Mouse (Mus musculus) liver, embryonic 16.5 days (tissue): ENCODE results near the gene Rbm44. TPM values are rescaled to one million over a fixed set of nuclear protein-coding genes. Genes with fewer than 3 reads are reported as not detected.

Experiments
- ATAC-seq: fragments of 200-750 bp; cut with Nextera tagmentation; 2 replicates; pipeline ENCODE4 v1.8.0; 2017; ENCODE audit warnings: low read depth, mild to moderate bottlenecking, moderate number of reproducible peaks, moderate library complexity
- H3K27ac ChIP-seq: fragments of 300-500 bp; sonication (generic); 2 replicates; pipeline ENCODE4 v1.5.1; 2014; ENCODE audit warnings: mild to moderate bottlenecking, low read length
- H3K27me3 ChIP-seq: fragments of 300-500 bp; sonication (generic); 2 replicates; pipeline ENCODE4 v1.6.1; 2014; ENCODE audit warnings: low read depth, low read length, mixed read lengths; ENCODE audit not compliant: control insufficient read depth, insufficient read depth
- H3K36me3 ChIP-seq: fragments of 300-500 bp; sonication (generic); 2 replicates; pipeline ENCODE4 v1.6.1; 2014; ENCODE audit warnings: mild to moderate bottlenecking; ENCODE audit not compliant: control insufficient read depth, insufficient read depth
- H3K4me1 ChIP-seq: fragments of 300-500 bp; sonication (generic); 2 replicates; pipeline ENCODE4 v1.6.1; 2014; ENCODE audit warnings: low read depth, low read length, mixed read lengths; ENCODE audit not compliant: control insufficient read depth
- H3K4me2 ChIP-seq: fragments of 300-500 bp; sonication (generic); 2 replicates; pipeline ENCODE4 v1.6.1; 2014; ENCODE audit warnings: low read depth, low read length, mixed read lengths
- H3K4me3 ChIP-seq: fragments of 300-500 bp; sonication (generic); 2 replicates; pipeline ENCODE4 v1.5.1; 2014; ENCODE audit warnings: low read depth, mild to moderate bottlenecking, low read length
- H3K9ac ChIP-seq: fragments of 300-500 bp; sonication (generic); 2 replicates; pipeline ENCODE4 v1.6.1; 2014; ENCODE audit warnings: low read depth, low read length
- H3K9me3 ChIP-seq: fragments of 300-500 bp; sonication (generic); replicated peaks from 2 replicates; pipeline ENCODE4 v1.6.1; 2016; ENCODE audit warnings: low read length; ENCODE audit not compliant: control insufficient read depth
- WGBS: fragments of 180-500 bp; shearing (Covaris S2); extraction: QIAGEN DNeasy Blood & Tissue Kit; methylation state at CpG from one replicate; pipeline ENCODE4 v1.1.7; 2014; ENCODE audit not compliant: insufficient replicate concordance; 5-methylcytosine and 5-hydroxymethylcytosine counted together
- polyA plus RNA-seq: library from polyadenylated mRNA; unstranded; fragments of >200 nt; fragmentation: Nextera tagmentation; extraction: Ambion mirVana; gene quantifications from 2 replicates; pipeline ENCODE4 v1.2.1, GENCODE M21; 2015

Rbm44 gene
- polyA plus RNA-seq, 1 experiment from 2014 or later: 0.63 TPM

- no peaks in the 10 kb centered on the region for H3K9me3 ChIP-seq
- 36% methylated on average over 4 of the region's 4 CpGs for WGBS
These were observed 24.3 kb downstream of the Rbm44 start for GRCm38 (mm10) chr1:91169157-91169556.

GRCm38 (mm10) chr1:91174796-91175195 is 29.9 kb downstream of the Rbm44 start:
- no peak overlapping the region for H3K27ac ChIP-seq
- no peaks in the 10 kb centered on the region for H3K9me3 ChIP-seq
- H3K36me3 ChIP-seq: no peaks in the 10 kb centered on the region
- H3K4me1 ChIP-seq: peaks cover 6% of the 10 kb centered on the region
- H3K9ac ChIP-seq: no peak overlapping the region
- ATAC-seq: no peak
- peaks cover 10% of the 10 kb centered on the region for H3K27me3 ChIP-seq
- H3K4me3 ChIP-seq: no peak overlapping the region
- WGBS: 43% methylated on average over 5 of the region's 5 CpGs
- H3K4me2 ChIP-seq: no peak overlapping the region

More at GRCm38 (mm10) chr1:91169157-91169556, 24.3 kb downstream of the Rbm44 start:
- Histone ChIP-seq H3K36me3 (no peaks in the 10 kb centered on the region), H3K4me1 (no peaks in the 10 kb centered on the region), H3K4me2 (no peak overlapping the region), H3K4me3 (no peak overlapping the region), H3K27ac (no peak overlapping the region), H3K9ac (no peak overlapping the region), H3K27me3 (no peaks in the 10 kb centered on the region)
- no peak for ATAC-seq

GRCm38 (mm10) chr1:91176026-91176425 is 31.1 kb downstream of the Rbm44 start:
- Histone ChIP-seq H3K36me3 (no peaks in the 10 kb centered on the region), H3K27me3 (peaks cover 21% of the 10 kb centered on the region), H3K4me1 (peaks cover 8% of the 10 kb centered on the region), H3K9ac (no peak overlapping the region), H3K4me2 (no peak overlapping the region), H3K4me3 (no peak overlapping the region), H3K27ac (no peak overlapping the region), H3K9me3 (no peaks in the 10 kb centered on the region)
- no peak for ATAC-seq
- 21% methylated on average over 3 of the region's 3 CpGs for WGBS

- H3K27ac ChIP-seq: no peak overlapping the region
- 59% methylated on average over 4 of the region's 4 CpGs for WGBS
- H3K9ac ChIP-seq: no peak overlapping the region
- H3K9me3 ChIP-seq: no peaks in the 10 kb centered on the region
- peaks cover 21% of the 10 kb centered on the region for H3K27me3 ChIP-seq
- H3K4me3 ChIP-seq: no peak overlapping the region
- no peak overlapping the region for H3K4me2 ChIP-seq
- H3K36me3 ChIP-seq: no peaks in the 10 kb centered on the region
- no peak for ATAC-seq
- H3K4me1 ChIP-seq: peaks cover 8% of the 10 kb centered on the region
These were observed 32.0 kb downstream of the Rbm44 start for GRCm38 (mm10) chr1:91176871-91177270.

- H3K4me2 ChIP-seq: peak overlapping the region; percentile 61
- H3K27ac ChIP-seq: no peak overlapping the region
- H3K9ac ChIP-seq: no peak overlapping the region
- WGBS: 15% methylated on average over 5 of the region's 5 CpGs
- no peaks in the 10 kb centered on the region for H3K36me3 ChIP-seq
- peaks cover 8% of the 10 kb centered on the region for H3K4me1 ChIP-seq
- 0 out of 2 replicates have a peak, but pooled peaks have one; percentile 11 for ATAC-seq
- peaks cover 21% of the 10 kb centered on the region for H3K27me3 ChIP-seq
- H3K4me3 ChIP-seq: no peak overlapping the region
- H3K9me3 ChIP-seq: no peaks in the 10 kb centered on the region
These were observed 34.2 kb downstream of the Rbm44 start for GRCm38 (mm10) chr1:91179086-91179485.

- Histone ChIP-seq H3K27ac (no peak within 1 kb of the TSS), H3K9ac (peak within 1 kb of the TSS; percentile 42), H3K36me3 (no peaks in the 10 kb centered on the region), H3K4me1 (peaks cover 8% of the 10 kb centered on the region), H3K27me3 (peaks cover 21% of the 10 kb centered on the region), H3K9me3 (no peaks in the 10 kb centered on the region), H3K4me2 (peak within 1 kb of the TSS; percentile 61), H3K4me3 (peak within 1 kb of the TSS; percentile 55)
- ATAC-seq: peak; percentile 39
- 1% methylated on average over 37 of the region's 37 CpGs for WGBS
These were observed 34.8 kb downstream of the Rbm44 start, which contains the start of gene Ramp1 for GRCm38 (mm10) chr1:91179533-91180173. Gene Ramp1, plus strand, starts transcription at chr1:91179822.

GRCm38 (mm10) chr1:91180174-91180565 is 35.3 kb downstream of the Rbm44 start:
- Histone ChIP-seq H3K36me3 (no peaks in the 10 kb centered on the region), H3K4me3 (peak overlapping the region; percentile 55), H3K27ac (no peak overlapping the region), H3K4me1 (peaks cover 8% of the 10 kb centered on the region), H3K27me3 (peaks cover 21% of the 10 kb centered on the region), H3K9ac (peak overlapping the region; percentile 42), H3K4me2 (peak overlapping the region; percentile 61), H3K9me3 (no peaks in the 10 kb centered on the region)
- ATAC-seq: peak; percentile 21; the same call in 1 of the 2 replicates
- WGBS: 4% methylated on average over 14 of the region's 14 CpGs

- H3K27me3 ChIP-seq: peaks cover 21% of the 10 kb centered on the region
- no peaks in the 10 kb centered on the region for H3K36me3 ChIP-seq
- no peak overlapping the region for H3K27ac ChIP-seq
- H3K4me2 ChIP-seq: peak overlapping the region; percentile 61; the same call in 1 of the 2 replicates
- H3K9ac ChIP-seq: no peak overlapping the region
- ATAC-seq: no peak
- H3K9me3 ChIP-seq: no peaks in the 10 kb centered on the region
- H3K4me1 ChIP-seq: peaks cover 8% of the 10 kb centered on the region
- H3K4me3 ChIP-seq: peak overlapping the region; percentile 55
- 35% methylated on average over 6 of the region's 6 CpGs for WGBS
These were observed 35.8 kb downstream of the Rbm44 start for GRCm38 (mm10) chr1:91180723-91181122.

- H3K4me3 ChIP-seq: no peak overlapping the region
- WGBS: 47% methylated on average over 5 of the region's 5 CpGs
- no peak for ATAC-seq
- no peaks in the 10 kb centered on the region for H3K36me3 ChIP-seq
- no peak overlapping the region for H3K4me2 ChIP-seq
- no peaks in the 10 kb centered on the region for H3K9me3 ChIP-seq
- peaks cover 8% of the 10 kb centered on the region for H3K4me1 ChIP-seq
- no peak overlapping the region for H3K27ac ChIP-seq
- peaks cover 21% of the 10 kb centered on the region for H3K27me3 ChIP-seq
- H3K9ac ChIP-seq: no peak overlapping the region
These were observed 36.4 kb downstream of the Rbm44 start for GRCm38 (mm10) chr1:91181261-91181660.
